Mouse (Mus musculus) megakaryocyte, adult 5-6 weeks (primary cell): ENCODE data around the gene Acox1. TPM values are rescaled to one million over a fixed set of nuclear protein-coding genes. Genes with fewer than 3 reads are reported as not detected.

Experiments
- ATAC-seq: 2 replicates; pipeline ENCODE4 v1.8.0; 2016; ENCODE audit warnings: mild to moderate bottlenecking, inconsistent platforms; ENCODE audit not compliant: poor library complexity, severe bottlenecking
- total RNA-seq, 2 experiments: library from RNA; stranded (forward) in 1 of 2; stranded (reverse) in 1 of 2; fragments of 153-499, 151-499 nt in 1 of 2; fragments of 221-1000, 200-1000 nt in 1 of 2; gene quantifications; 2 replicates each; pipeline versions ENCODE4 v1.2.3 to v1.2.4; 2015 to 2017

Acox1 gene
- total RNA-seq, 2 experiments from 2014 or later = 18.3 to 19.7 TPM

- no peak for ATAC-seq
Measured at GRCm38 (mm10) chr11:116170003-116170800, 28.6 kb downstream of the Acox1 start.

GRCm38 (mm10) chr11:116169214-116169613 is 29.6 kb downstream of the Acox1 start:
- ATAC-seq = no peak

DNA sequence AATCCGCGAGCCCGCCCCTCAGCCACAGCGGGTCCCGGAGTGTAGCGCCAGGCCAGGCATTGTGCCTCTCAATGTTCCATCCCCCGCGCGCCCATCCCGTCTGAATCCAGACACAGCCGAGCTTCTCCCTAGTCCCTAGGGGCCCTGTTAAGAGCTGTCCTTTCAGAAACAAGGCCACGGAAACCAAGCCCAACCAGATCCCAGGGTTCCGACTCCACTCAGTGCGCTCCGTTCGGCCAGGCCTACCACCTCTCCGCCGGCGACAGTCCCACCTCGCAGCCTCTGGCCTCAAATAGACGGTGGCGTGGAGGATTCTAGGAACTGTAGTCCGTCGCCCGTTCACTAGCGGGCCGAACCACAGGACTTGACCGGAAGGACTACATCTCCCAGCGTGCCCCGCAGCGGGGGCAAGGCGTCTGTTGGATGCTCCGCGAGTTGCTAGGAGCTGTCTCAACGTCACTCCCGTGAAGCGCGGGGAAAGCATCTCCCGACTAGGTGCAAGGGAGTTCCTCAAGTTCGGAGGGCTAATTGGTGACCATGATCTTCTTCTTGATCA is 30.9 kb downstream of the Acox1 start, which contains the start of gene Fbf1:
TSS of gene Fbf1 (minus strand) at position 283 of the 556 bp plus-strand sequence.
- peak; percentile 100 for ATAC-seq

- ATAC-seq = no peak
Measured at GRCm38 (mm10) chr11:116167232-116167631, 31.6 kb downstream of the Acox1 start.

GRCm38 (mm10) chr11:116163002-116163401 is 35.8 kb downstream of the Acox1 start:
- ATAC-seq = no peak

DNA sequence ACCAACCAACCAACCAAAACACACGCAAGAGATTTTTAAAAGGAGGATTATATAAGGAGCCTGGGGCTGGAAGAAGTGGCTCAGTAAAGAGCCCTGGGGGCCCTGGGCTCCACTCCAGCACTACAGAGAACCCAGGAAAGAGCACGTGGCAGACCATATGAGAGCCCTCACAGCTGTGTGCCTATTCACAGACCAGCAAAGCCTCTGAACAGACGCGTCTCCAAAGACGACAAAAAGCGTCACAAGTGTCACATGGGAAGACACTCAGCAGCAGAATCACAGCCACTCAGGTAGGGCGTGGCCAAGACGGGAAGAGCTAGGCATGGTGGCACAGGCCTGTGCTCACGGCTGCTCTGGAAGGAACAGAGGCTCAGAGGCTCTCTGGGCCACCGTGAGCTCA is 36.7 kb downstream of the Acox1 start:
- ATAC-seq = no peak

DNA sequence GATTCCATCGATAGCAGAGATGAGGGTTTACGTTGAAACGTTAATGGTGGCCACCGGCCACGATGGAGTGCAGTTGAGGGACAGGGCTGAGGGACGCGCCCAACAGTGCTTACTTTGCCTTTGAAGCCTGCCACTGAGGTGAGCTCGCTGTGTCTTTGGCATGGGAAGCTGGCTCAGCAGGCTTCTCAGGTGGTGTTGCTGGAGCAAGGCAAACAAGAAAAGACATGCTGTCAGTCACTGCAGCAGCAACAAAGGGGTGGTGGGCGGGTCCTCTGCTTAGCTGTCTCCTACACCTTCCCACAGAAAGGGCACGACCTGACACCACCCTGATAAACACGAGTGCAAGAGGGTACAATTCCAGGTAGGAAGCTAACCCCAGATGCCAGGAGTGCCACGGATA is 37.5 kb downstream of the Acox1 start:
- ATAC-seq = no peak

- no peak for ATAC-seq
Measured at GRCm38 (mm10) chr11:116150960-116151359, 47.9 kb downstream of the Acox1 start.

- ATAC-seq = no peak
Measured at GRCm38 (mm10) chr11:116149341-116149740, 49.5 kb downstream of the Acox1 start.

DNA sequence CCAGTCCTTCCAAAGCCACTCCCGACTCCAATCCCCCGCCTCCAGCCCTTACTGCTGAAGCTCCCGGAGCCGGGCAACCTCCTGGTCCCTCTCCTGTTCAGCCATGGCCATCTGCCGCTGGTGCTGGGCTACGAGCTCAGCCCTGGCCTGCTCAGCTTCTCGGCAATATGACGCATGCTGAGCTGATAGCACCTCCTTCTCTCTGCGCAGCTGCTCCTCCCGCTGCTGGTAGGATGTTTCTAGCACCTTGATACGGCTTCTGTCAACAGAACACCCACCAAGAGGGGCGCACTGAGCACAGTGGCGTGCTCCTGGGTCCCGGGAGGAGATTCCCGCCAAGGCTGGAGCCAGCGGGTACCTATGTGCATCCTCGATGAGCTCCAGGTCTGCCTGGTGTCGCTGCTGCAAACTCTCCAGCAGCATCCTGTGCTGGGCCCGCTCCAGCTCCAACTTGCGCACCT is 50.1 kb downstream of the Acox1 start:
- ATAC-seq = no peak

- ATAC-seq = peak; percentile 29; the same call in 1 of the 2 replicates
Measured at GRCm38 (mm10) chr11:116146294-116146985, 52.4 kb downstream of the Acox1 start.

DNA sequence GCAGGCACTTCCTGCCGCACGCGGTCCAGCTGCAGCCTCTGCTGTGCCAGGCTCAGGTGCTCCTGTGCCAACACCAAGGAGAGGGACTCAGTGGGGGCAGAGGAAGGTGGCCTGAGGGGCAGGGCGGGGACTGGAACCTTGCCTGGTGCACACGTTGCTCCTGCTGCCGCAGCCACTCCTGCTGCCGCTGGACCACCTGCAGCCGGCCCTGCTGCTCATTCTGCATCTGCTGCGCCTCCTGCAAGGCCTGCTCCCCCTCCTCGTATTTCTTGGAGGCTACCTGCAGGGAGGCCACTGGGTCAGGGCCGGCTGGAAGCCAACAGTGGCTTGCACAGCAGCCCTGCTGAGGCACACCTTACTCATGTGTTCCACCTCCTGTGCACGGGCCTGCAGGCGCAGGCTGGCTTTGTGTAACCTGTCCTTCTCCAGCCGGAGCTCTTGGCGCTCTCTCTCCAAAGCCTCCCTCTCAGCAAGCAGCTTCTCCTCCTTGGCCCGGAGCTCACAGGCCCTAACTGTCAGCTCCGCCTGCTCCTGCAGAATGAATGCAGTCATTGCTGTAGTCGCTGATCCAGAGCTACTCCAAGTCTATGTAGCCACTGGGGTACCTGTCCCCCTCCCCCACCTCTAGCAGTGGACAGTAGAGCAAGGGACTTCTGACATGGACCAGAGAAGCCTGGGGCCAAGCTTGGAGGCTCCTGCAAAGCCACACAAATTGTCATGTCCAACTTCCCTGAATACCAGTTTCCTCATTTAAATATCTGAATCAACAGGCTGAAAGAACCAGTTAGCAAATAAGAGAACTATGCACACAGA is 53.2 kb downstream of the Acox1 start:
- ATAC-seq = no peak

GRCm38 (mm10) chr11:116143468-116143867 is 55.4 kb downstream of the Acox1 start:
- no peak for ATAC-seq

GRCm38 (mm10) chr11:116142211-116142991 is 56.4 kb downstream of the Acox1 start:
- 0 out of 2 replicates have a peak, but pooled peaks have one; percentile 14 for ATAC-seq

DNA sequence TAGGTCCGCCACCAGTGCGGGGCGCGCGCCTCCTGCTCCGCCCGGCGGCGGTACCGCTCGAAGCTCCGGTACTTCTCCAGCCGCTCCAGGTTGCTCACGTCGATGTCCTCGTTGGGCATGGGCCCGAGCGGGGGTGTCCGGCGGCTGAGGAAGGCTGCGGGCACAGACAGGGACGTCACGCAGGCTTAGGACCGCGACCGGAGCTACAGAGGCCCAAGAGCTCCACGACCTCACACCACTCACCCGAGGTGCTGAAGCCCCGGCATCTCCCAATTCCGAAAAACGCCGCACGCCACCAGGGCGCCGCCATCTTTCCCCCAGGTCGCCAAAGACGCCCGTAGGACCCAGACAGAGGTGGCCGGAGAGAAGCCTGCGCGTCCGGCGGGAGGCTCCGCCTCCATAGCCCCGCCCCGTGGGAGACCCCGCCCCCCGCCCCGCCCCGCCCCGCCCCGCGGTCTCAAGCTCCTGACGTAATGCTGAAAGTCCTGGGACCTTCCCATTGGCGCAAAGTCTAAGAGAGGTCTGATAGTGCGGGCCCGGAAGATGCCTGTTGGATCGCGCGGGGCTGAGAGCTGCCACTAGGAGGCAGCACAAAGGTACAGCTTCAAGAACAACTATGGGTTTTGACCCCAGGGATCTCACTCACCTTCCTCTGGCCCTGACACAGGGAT is 60.2 kb downstream of the Acox1 start, which contains the start of gene Mrpl38:
TSS of gene Mrpl38 (minus strand) at position 401 of the 671 bp plus-strand sequence.
- ATAC-seq = peak; percentile 93

DNA sequence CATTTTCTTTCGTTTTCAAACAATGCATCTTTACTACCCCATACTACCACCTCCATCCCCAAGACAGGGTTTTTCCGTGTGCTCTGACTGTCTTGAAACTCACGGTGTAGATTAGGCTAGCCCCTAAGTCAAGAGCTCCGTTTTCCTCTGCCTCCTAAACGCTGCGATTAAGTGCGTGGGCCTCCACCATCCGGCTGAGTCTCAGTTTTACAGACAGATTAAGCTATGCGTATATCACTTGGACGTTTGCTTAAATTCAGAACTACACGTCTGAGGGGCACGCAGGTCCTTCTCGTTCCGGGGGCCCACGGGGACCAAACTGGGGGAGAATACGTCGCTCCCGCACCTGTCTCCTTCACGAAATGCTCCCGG is 60.8 kb downstream of the Acox1 start:
- ATAC-seq = no peak

GRCm38 (mm10) chr11:116134171-116134570 is 64.7 kb downstream of the Acox1 start:
- no peak for ATAC-seq

DNA sequence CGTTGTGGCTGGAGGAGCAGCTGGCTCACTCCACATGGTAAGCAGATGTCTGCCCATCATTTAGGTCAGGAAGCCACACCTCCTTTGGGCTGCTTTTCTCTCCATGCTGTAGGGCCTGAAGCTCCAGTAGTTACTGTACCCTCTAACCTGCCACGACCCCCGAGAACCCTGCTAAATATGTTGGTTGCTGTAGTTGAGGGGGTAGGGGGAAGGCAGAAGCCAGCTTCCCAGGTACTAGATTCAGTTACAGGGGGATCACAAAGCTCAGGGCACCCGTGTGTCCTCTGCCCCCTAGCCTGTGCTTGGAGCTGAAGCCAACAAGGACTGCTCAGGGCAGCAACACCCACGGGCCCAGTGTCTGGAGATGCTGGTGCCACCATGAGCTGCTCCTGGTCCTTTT is 65.3 kb downstream of the Acox1 start:
- no peak for ATAC-seq
